Mouse (Mus musculus): Measurements from ENCODE around the gene Prmt3.

GRCm38 (mm10) chr7:49869656-49870055, 91.5 kb downstream of the Prmt3 start:
- TF ChIP-seq EP300 (IDR thresholded peaks at IDR 0.05; ENCODE audit: low read depth) (no peak), CTCF (IDR thresholded peaks at IDR 0.05; ENCODE audit: low read depth) (no peak)
